In the genomic region with DNA sequence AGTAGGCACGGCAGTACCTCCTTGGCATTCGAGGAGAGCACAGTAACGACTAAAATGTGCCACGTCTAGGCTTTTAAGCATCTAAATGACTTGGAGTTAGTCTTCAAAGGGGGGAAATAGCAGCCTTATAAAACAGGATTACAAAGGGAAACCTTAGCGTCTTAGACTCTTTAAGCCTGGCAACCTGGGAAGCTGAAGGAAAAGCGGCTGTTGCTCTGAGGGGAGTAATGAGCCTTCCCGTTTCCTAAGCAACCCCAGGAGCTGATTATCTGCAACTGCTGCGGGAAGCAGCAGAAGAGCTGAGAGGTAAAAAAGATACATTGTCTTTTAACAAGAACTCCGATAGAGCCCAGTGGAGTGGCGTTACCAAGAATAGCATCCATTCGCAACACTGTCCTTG, we compare ENCODE assay signal across 16 mouse cellular contexts. TPM values are rescaled to one million over a fixed set of nuclear protein-coding genes. Genes with fewer than 3 reads are reported as not detected.
DNase-seq lines count a peak whose midpoint lies in the region; ATAC-seq and TF ChIP-seq lines count a peak whose summit lies in the region.
"Had no signal": no experiment of that assay in that cellular context is flagged by ENCODE, and none has a peak within 500 bp of the region (broad histone marks: within the 10 kb centered on the region; RNA-seq: fewer than 3 reads in every experiment).

No protein-coding gene starts in this region.

- H3K9me3 ChIP-seq in forebrain, embryonic 14.5 days (replicated peaks; ENCODE audit: control insufficient read depth, low read length), result no peaks in the 10 kb centered on the region
- 0 out of 2 replicates have a peak, but pooled peaks cover 3% of the 10 kb centered on the region for H3K9me3 ChIP-seq in hindbrain, embryonic 15.5 days
- no peaks in the 10 kb centered on the region for H3K9me3 ChIP-seq in neural tube, embryonic 15.5 days (replicated peaks)
- H3K9me3 ChIP-seq in stomach, postnatal 0 days (ENCODE audit: control insufficient read depth, low read length), result no peaks in the 10 kb centered on the region
- H3K9me3 ChIP-seq: stomach, embryonic 15.5 days had no signal

- no peak for TF ChIP-seq EP300 in stomach, postnatal 0 days (optimal IDR thresholded peaks at IDR 0.05)

- H3K4me1 ChIP-seq in forebrain, embryonic 14.5 days (ENCODE audit: control insufficient read depth, insufficient read depth, low read length), result peaks cover 8% of the 10 kb centered on the region
- peaks cover 20% of the 10 kb centered on the region for H3K4me1 ChIP-seq in hindbrain, embryonic 15.5 days (replicated peaks)
- H3K4me1 ChIP-seq in neural tube, embryonic 15.5 days, result peaks cover 21% of the 10 kb centered on the region
- H3K4me1 ChIP-seq in stomach, postnatal 0 days (replicated peaks; ENCODE audit: control insufficient read depth, insufficient read depth), result peaks cover 4% of the 10 kb centered on the region

- H3K9ac ChIP-seq in forebrain, embryonic 14.5 days (ENCODE audit: low read length), result no peak overlapping the region
- no peak overlapping the region for H3K9ac ChIP-seq in hindbrain, embryonic 15.5 days
- H3K9ac ChIP-seq in neural tube, embryonic 15.5 days (replicated peaks), result no peak overlapping the region
- H3K9ac ChIP-seq in stomach, postnatal 0 days (ENCODE audit: low read length), result no peak overlapping the region
- H3K9ac ChIP-seq: liver, embryonic 14.5 days; stomach, embryonic 15.5 days had no signal

- peak; percentile 47; the same call in 1 of the 2 replicates for ATAC-seq in forebrain, embryonic 14.5 days
- ATAC-seq in hindbrain, embryonic 15.5 days (ENCODE audit: low FRiP score, low read depth), result peak; percentile 81
- ATAC-seq in neural tube, embryonic 15.5 days (ENCODE audit: low FRiP score), result peak; percentile 79
- ATAC-seq in stomach, postnatal 0 days (ENCODE audit: low FRiP score, low TSS enrichment), result no peak
- ATAC-seq: intestine, postnatal 0 days had no signal

- no peak for TF ChIP-seq CTCF in stomach, postnatal 0 days (IDR thresholded peaks at IDR 0.05; ENCODE audit: low read depth)

- peak overlapping the region; percentile 33; the same call in 1 of the 2 replicates for H3K27ac ChIP-seq in forebrain, embryonic 14.5 days (ENCODE audit: low read depth, low read length)
- H3K27ac ChIP-seq in hindbrain, embryonic 15.5 days (replicated peaks), result peak overlapping the region; percentile 60
- peak overlapping the region; percentile 54 for H3K27ac ChIP-seq in neural tube, embryonic 15.5 days (replicated peaks)
- H3K27ac ChIP-seq in stomach, postnatal 0 days (replicated peaks), result no peak overlapping the region
- H3K27ac ChIP-seq: embryonic facial prominence, embryonic 10.5 days; liver, embryonic 14.5 days; stomach, embryonic 15.5 days had no signal

- H3K27me3 ChIP-seq in forebrain, embryonic 14.5 days (replicated peaks; ENCODE audit: control insufficient read depth, insufficient read depth, low read length), result no peaks in the 10 kb centered on the region; the same call in 1 of the 2 replicates
- H3K27me3 ChIP-seq in hindbrain, embryonic 15.5 days, result peaks cover 3% of the 10 kb centered on the region; the same call in 1 of the 2 replicates
- H3K27me3 ChIP-seq in neural tube, embryonic 15.5 days (replicated peaks), result 0 out of 2 replicates have a peak, but pooled peaks cover 2% of the 10 kb centered on the region
- no peaks in the 10 kb centered on the region for H3K27me3 ChIP-seq in stomach, postnatal 0 days (ENCODE audit: control insufficient read depth, insufficient read depth, low read length)
- H3K27me3 ChIP-seq: CH12.LX; stomach, embryonic 15.5 days had no signal

- H3K4me2 ChIP-seq in forebrain, embryonic 14.5 days (ENCODE audit: low read length), result peak overlapping the region; percentile 29
- H3K4me2 ChIP-seq in hindbrain, embryonic 15.5 days, result peak overlapping the region; percentile 40
- H3K4me2 ChIP-seq in neural tube, embryonic 15.5 days, result peak overlapping the region; percentile 39
- H3K4me2 ChIP-seq in stomach, postnatal 0 days (replicated peaks; ENCODE audit: low read depth), result no peak overlapping the region
- H3K4me2 ChIP-seq: stomach, embryonic 15.5 days had no signal

- DNase-seq in layer of hippocampus, adult 9-11 months, result peak; percentile 7
- no peak for DNase-seq in layer of hippocampus, adult 9-10 months (ENCODE audit: low spot score)
- DNase-seq in forebrain, embryonic 14.5 days (ENCODE audit: low spot score), result peak; percentile 71
- no peak for DNase-seq in kidney, postnatal 25 days
- no peak for DNase-seq in stomach, postnatal 0 days (ENCODE audit: low spot score)
- DNase-seq: cerebellum, postnatal 10 days; heart, postnatal 10 days; lung, postnatal 4 days had no signal

- no peak overlapping the region for H3K4me3 ChIP-seq in forebrain, embryonic 14.5 days (ENCODE audit: low read depth, low read length)
- peak overlapping the region; percentile 3; the same call in 1 of the 2 replicates for H3K4me3 ChIP-seq in hindbrain, embryonic 15.5 days
- H3K4me3 ChIP-seq in neural tube, embryonic 15.5 days (replicated peaks), result 0 out of 2 replicates have a peak overlapping the region, but pooled peaks have one; percentile 0
- H3K4me3 ChIP-seq in stomach, postnatal 0 days (ENCODE audit: low read depth, low read length), result no peak overlapping the region
- H3K4me3 ChIP-seq: embryonic facial prominence, embryonic 10.5 days; myocyte; stomach, embryonic 15.5 days had no signal

- WGBS in forebrain, embryonic 14.5 days, result 7% methylated on average over 11 of the region's 11 CpGs
- WGBS in hindbrain, embryonic 15.5 days, result 13% methylated on average over 11 of the region's 11 CpGs
- 4% methylated on average over 11 of the region's 11 CpGs for WGBS in neural tube, embryonic 15.5 days
- WGBS in stomach, postnatal 0 days, result 49% methylated on average over 11 of the region's 11 CpGs

- no peaks in the 10 kb centered on the region for H3K36me3 ChIP-seq in forebrain, embryonic 14.5 days (ENCODE audit: control insufficient read depth, insufficient read depth, low read length)
- no peaks in the 10 kb centered on the region for H3K36me3 ChIP-seq in hindbrain, embryonic 15.5 days
- H3K36me3 ChIP-seq in neural tube, embryonic 15.5 days, result no peaks in the 10 kb centered on the region
- no peaks in the 10 kb centered on the region for H3K36me3 ChIP-seq in stomach, postnatal 0 days (ENCODE audit: control insufficient read depth, insufficient read depth, low read length)
- H3K36me3 ChIP-seq: embryonic facial prominence, embryonic 10.5 days; stomach, embryonic 15.5 days had no signal

RNA-seq across cellular contexts. Expression of a gene that starts 19.5 kb away (rescaled TPM):
- 1.0 and 1.5 TPM in 2 replicates for polyA plus RNA-seq in forebrain, embryonic 14.5 days (2014; fragmentation: Nextera tagmentation; extraction: Ambion mirVana)
- polyA plus RNA-seq in hindbrain, embryonic 15.5 days (2015; fragmentation: Nextera tagmentation; extraction: Ambion mirVana), result 1.7 and 1.8 TPM in 2 replicates
- polyA plus RNA-seq in neural tube, embryonic 15.5 days (2015; fragmentation: Nextera tagmentation; extraction: Ambion mirVana), result 1.8 and 3.9 TPM in 2 replicates
- polyA plus RNA-seq in stomach, postnatal 0 days (2015; fragmentation: Nextera tagmentation; extraction: Ambion mirVana), result 2.2 and 2.4 TPM in 2 replicates
- polyA plus RNA-seq: myocyte had no signal

RNA-seq across cellular contexts. Expression of a gene that starts 26.0 kb away (rescaled TPM):
- polyA plus RNA-seq in forebrain, embryonic 14.5 days (2014; fragmentation: Nextera tagmentation; extraction: Ambion mirVana), result 10.4 and 11.7 TPM in 2 replicates
- polyA plus RNA-seq in hindbrain, embryonic 15.5 days (2015; fragmentation: Nextera tagmentation; extraction: Ambion mirVana), result 17.6 and 17.8 TPM in 2 replicates
- polyA plus RNA-seq in neural tube, embryonic 15.5 days (2015; fragmentation: Nextera tagmentation; extraction: Ambion mirVana), result 17.6 and 17.9 TPM in 2 replicates
- polyA plus RNA-seq in stomach, postnatal 0 days (2015; fragmentation: Nextera tagmentation; extraction: Ambion mirVana), result 7.9 TPM in 2 replicates

Comparison
In these comparisons a context has a peak if more than half of its experiments do, and no peak if none do; other contexts are left out.
1. DNase-seq: peak in layer of hippocampus, adult 9-11 months (single experiment) and forebrain, embryonic 14.5 days (single experiment); none in layer of hippocampus, adult 9-10 months (single experiment), kidney, postnatal 25 days (0 of 2) and stomach, postnatal 0 days (single experiment).
2. H3K4me3 ChIP-seq: peak in hindbrain, embryonic 15.5 days (single experiment) and neural tube, embryonic 15.5 days (single experiment); none in forebrain, embryonic 14.5 days (single experiment) and stomach, postnatal 0 days (single experiment).